Mouse (Mus musculus) lung, adult 2 months (tissue): ENCODE results near the gene Esam.

Experiments
- CTCF ChIP-seq: fragments of 200-500 bp; IDR thresholded peaks from 2 replicates; pipeline ENCODE4 v1.5.1; 2011; ENCODE audit warnings: mild to moderate bottlenecking, low read length, control low read depth; ENCODE audit not compliant: insufficient read depth
- POLR2A ChIP-seq: fragments of 200-500 bp; IDR thresholded peaks from 2 replicates; pipeline ENCODE4 v1.6.1; 2011; ENCODE audit warnings: low read depth, mild to moderate bottlenecking, control low read depth, low read length, borderline replicate concordance; ENCODE audit errors: extremely low read depth

DNA sequence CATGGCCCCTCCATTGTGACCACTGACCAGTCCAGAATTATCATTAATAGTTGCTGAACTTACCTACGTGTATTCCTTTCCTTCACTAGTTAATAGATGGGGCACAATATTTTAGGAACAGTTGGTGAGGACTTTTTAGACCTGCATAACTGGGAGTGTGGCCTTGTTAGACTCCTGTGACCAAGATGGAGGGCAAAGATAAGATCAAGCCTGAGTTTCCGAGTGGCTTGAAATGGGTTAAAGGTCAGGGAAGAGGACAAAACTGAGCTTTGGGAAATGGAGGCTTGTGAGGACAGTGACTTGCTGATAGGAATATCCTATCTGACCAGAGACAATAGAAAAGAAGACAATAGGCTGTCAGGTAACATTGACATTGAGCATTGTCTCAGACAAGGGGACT, 2.4 kb upstream of the Esam start:
- TF ChIP-seq CTCF (no peak), POLR2A (no peak)
